Mouse (Mus musculus) lung, embryonic 14.5 days (tissue): ENCODE measurements around the gene Vps35. TPM values are rescaled to one million over a fixed set of nuclear protein-coding genes. Genes with fewer than 3 reads are reported as not detected.

Source experiments
- ATAC-seq: fragments of 200-750 bp; cut with Nextera tagmentation; 2 replicates; pipeline ENCODE4 v1.8.0; 2017; ENCODE audit warnings: mild to moderate bottlenecking, moderate TSS enrichment, moderate library complexity; ENCODE audit not compliant: insufficient read depth
- DNase-seq: peaks from one replicate; pipeline ENCODE4 v3.0.0-alpha.2; 2015
- H3K27ac ChIP-seq: fragments of 300-500 bp; sonication (generic); 2 replicates; pipeline ENCODE4 v1.5.1; 2014; ENCODE audit warnings: low read depth, mild to moderate bottlenecking, moderate library complexity
- H3K27me3 ChIP-seq: fragments of 300-500 bp; sonication (generic); 2 replicates; pipeline ENCODE4 v1.6.1; 2014; ENCODE audit warnings: low read length, control low read depth; ENCODE audit not compliant: insufficient read depth
- H3K36me3 ChIP-seq: fragments of 300-500 bp; sonication (generic); 2 replicates; pipeline ENCODE4 v1.6.1; 2014; ENCODE audit warnings: control low read depth; ENCODE audit not compliant: insufficient read depth
- H3K4me1 ChIP-seq: fragments of 300-500 bp; sonication (generic); 2 replicates; pipeline ENCODE4 v1.6.1; 2014; ENCODE audit warnings: antibody characterized with exemption, control low read depth; ENCODE audit not compliant: insufficient read depth
- H3K4me2 ChIP-seq: fragments of 300-500 bp; sonication (generic); 2 replicates; pipeline ENCODE4 v1.6.1; 2014; ENCODE audit warnings: mild to moderate bottlenecking
- H3K4me3 ChIP-seq: fragments of 300-500 bp; sonication (generic); 2 replicates; pipeline ENCODE4 v1.5.1; 2014; ENCODE audit warnings: low read depth, low read length
- H3K9ac ChIP-seq: fragments of 300-500 bp; sonication (generic); 2 replicates; pipeline ENCODE4 v1.6.1; 2014
- H3K9me3 ChIP-seq: fragments of 300-500 bp; sonication (generic); 2 replicates; pipeline ENCODE4 v1.6.1; 2016; ENCODE audit warnings: low read depth, low read length, control low read depth
- CTCF ChIP-seq: IDR thresholded peaks from 2 replicates; pipeline ENCODE4 v1.5.1; 2016; ENCODE audit warnings: antibody characterized with exemption, low read depth
- WGBS: fragments of 180-500 bp; shearing (Covaris S2); extraction: QIAGEN DNeasy Blood & Tissue Kit; methylation state at CpG from one replicate; pipeline ENCODE4 v1.1.7; 2014; 5-methylcytosine and 5-hydroxymethylcytosine counted together
- polyA plus RNA-seq: library from polyadenylated mRNA; unstranded; fragments of >200 nt; fragmentation: Nextera tagmentation; extraction: Ambion mirVana; gene quantifications from 2 replicates; pipeline ENCODE4 v1.2.1, GENCODE M21; 2014

Vps35 gene
- polyA plus RNA-seq, 1 experiment from 2014 or later = 135 TPM

GRCm38 (mm10) chr8:85301941-85302340 lies 2.3 kb upstream of the Vps35 start:
- Histone ChIP-seq H3K27ac (no peak overlapping the region), H3K9ac (peak overlapping the region; percentile 27; the same call in 1 of the 2 replicates)
- ATAC-seq = no peak

GRCm38 (mm10) chr8:85298600-85299433 lies 785 bp downstream of the Vps35 start:
- TF ChIP-seq CTCF = no peak
- DNase-seq (peak; percentile 66), ATAC-seq (no peak; the same call in 1 of the 2 replicates)
- WGBS = under 1% methylated on average over 53 of the region's 53 CpGs
- Histone ChIP-seq H3K4me2 (peak overlapping the region; percentile 77), H3K4me1 (peaks cover 8% of the 10 kb centered on the region), H3K36me3 (peaks cover 35% of the 10 kb centered on the region), H3K27me3 (no peaks in the 10 kb centered on the region), H3K9ac (peak overlapping the region; percentile 97), H3K27ac (peak overlapping the region; percentile 90; the same call in 1 of the 2 replicates), H3K4me3 (peak overlapping the region; percentile 94), H3K9me3 (no peaks in the 10 kb centered on the region)

More at GRCm38 (mm10) chr8:85301941-85302340, 2.3 kb upstream of the Vps35 start:
- no peak for TF ChIP-seq CTCF
- Histone ChIP-seq H3K4me3 (no peak overlapping the region), H3K27me3 (no peaks in the 10 kb centered on the region), H3K9me3 (no peaks in the 10 kb centered on the region), H3K4me2 (0 out of 2 replicates have a peak overlapping the region, but pooled peaks have one; percentile 8), H3K36me3 (peaks cover 53% of the 10 kb centered on the region), H3K4me1 (peaks cover 8% of the 10 kb centered on the region)
- WGBS = 33% methylated on average over 1 of the region's 1 CpGs
- DNase-seq = no peak

- Histone ChIP-seq H3K36me3 (peaks cover 76% of the 10 kb centered on the region), H3K4me1 (no peaks in the 10 kb centered on the region), H3K27me3 (no peaks in the 10 kb centered on the region), H3K9me3 (no peaks in the 10 kb centered on the region), H3K4me3 (no peak overlapping the region), H3K27ac (no peak overlapping the region), H3K4me2 (no peak overlapping the region), H3K9ac (no peak overlapping the region)
- WGBS = 77% methylated on average over 1 of the region's 1 CpGs
- no peak for DNase-seq
- no peak for ATAC-seq
- TF ChIP-seq CTCF = no peak
These were observed 12.8 kb downstream of the Vps35 start for GRCm38 (mm10) chr8:85286846-85287245.

- H3K9me3 ChIP-seq = no peaks in the 10 kb centered on the region
- 56% methylated on average over 1 of the region's 1 CpGs for WGBS
- no peak for ATAC-seq
These were observed 72.3 kb downstream of the Vps35 start for GRCm38 (mm10) chr8:85227297-85227696.

GRCm38 (mm10) chr8:85225688-85226087 lies 73.9 kb downstream of the Vps35 start, which contains the start of gene Olfr371:
Gene Olfr371 (plus strand): TSS chr8:85225988.
- no peaks in the 10 kb centered on the region for H3K4me1 ChIP-seq
- no peak for DNase-seq
- 23% methylated on average over 1 of the region's 1 CpGs for WGBS
- no peak for TF ChIP-seq CTCF
- no peak within 1 kb of the TSS for H3K4me3 ChIP-seq
- no peaks in the 10 kb centered on the region for H3K9me3 ChIP-seq
- no peaks in the 10 kb centered on the region for H3K36me3 ChIP-seq
- H3K27me3 ChIP-seq = no peaks in the 10 kb centered on the region
- no peak within 1 kb of the TSS for H3K27ac ChIP-seq
- H3K9ac ChIP-seq = no peak within 1 kb of the TSS
- ATAC-seq = no peak
- no peak within 1 kb of the TSS for H3K4me2 ChIP-seq

More at GRCm38 (mm10) chr8:85227297-85227696, 72.3 kb downstream of the Vps35 start:
- Histone ChIP-seq H3K27ac (no peak overlapping the region), H3K27me3 (no peaks in the 10 kb centered on the region), H3K9ac (no peak overlapping the region), H3K36me3 (no peaks in the 10 kb centered on the region), H3K4me1 (no peaks in the 10 kb centered on the region), H3K4me3 (no peak overlapping the region), H3K4me2 (no peak overlapping the region)
- DNase-seq = no peak
- no peak for TF ChIP-seq CTCF

GRCm38 (mm10) chr8:85220992-85221391 lies 78.6 kb downstream of the Vps35 start:
- 51% methylated on average over 6 of the region's 6 CpGs for WGBS
- no peak for TF ChIP-seq CTCF
- Histone ChIP-seq H3K27me3 (no peaks in the 10 kb centered on the region), H3K4me3 (no peak overlapping the region), H3K9ac (no peak overlapping the region), H3K36me3 (no peaks in the 10 kb centered on the region), H3K9me3 (no peaks in the 10 kb centered on the region), H3K27ac (peak overlapping the region; percentile 76), H3K4me2 (no peak overlapping the region), H3K4me1 (no peaks in the 10 kb centered on the region)
- peak; percentile 83 for ATAC-seq
- peak; percentile 64 for DNase-seq

- H3K9me3 ChIP-seq = no peaks in the 10 kb centered on the region
- ATAC-seq = no peak
These were observed 79.4 kb downstream of the Vps35 start for GRCm38 (mm10) chr8:85220220-85220619.

More at GRCm38 (mm10) chr8:85220220-85220619, 79.4 kb downstream of the Vps35 start:
- Histone ChIP-seq H3K27me3 (no peaks in the 10 kb centered on the region), H3K27ac (0 out of 2 replicates have a peak overlapping the region, but pooled peaks have one; percentile 47), H3K4me2 (no peak overlapping the region), H3K4me1 (no peaks in the 10 kb centered on the region), H3K9ac (no peak overlapping the region), H3K36me3 (no peaks in the 10 kb centered on the region), H3K4me3 (no peak overlapping the region)
- DNase-seq = no peak
- 79% methylated on average over 4 of the region's 4 CpGs for WGBS
- no peak for TF ChIP-seq CTCF

Other genes with a start within 250 kb of the Vps35 start
- gene Fbxw9, start 239.7 kb downstream of the Vps35 start, polyA plus RNA-seq = 23.1 and 23.7 TPM in 2 replicates
- gene Gm5741, start 231.8 kb downstream of the Vps35 start, polyA plus RNA-seq = 0.72 TPM in 1 of 2 replicates, not detected in the other
- 60.3 and 61.5 TPM in 2 replicates for gene Dhps, start 228.0 kb downstream of the Vps35 start, polyA plus RNA-seq
- 155 and 158 TPM in 2 replicates for gene Wdr83os, start 219.1 kb downstream of the Vps35 start, polyA plus RNA-seq
- gene Wdr83, start 218.5 kb downstream of the Vps35 start, polyA plus RNA-seq = 42.9 and 45.3 TPM in 2 replicates
- 32.7 and 33.9 TPM in 2 replicates for gene Man2b1, start 216.5 kb downstream of the Vps35 start, polyA plus RNA-seq
- gene Zfp791, start 176.7 kb downstream of the Vps35 start, polyA plus RNA-seq = 1.7 and 2.3 TPM in 2 replicates
- not detected in 2 replicates for gene Cks1brt, start 147.9 kb downstream of the Vps35 start, polyA plus RNA-seq
- gene Olfr371, start 73.8 kb downstream of the Vps35 start, polyA plus RNA-seq = not detected in 2 replicates
- gene Orc6, start 170 bp downstream of the Vps35 start, polyA plus RNA-seq = 130 and 132 TPM in 2 replicates
- gene Mylk3, start 86.5 kb upstream of the Vps35 start, polyA plus RNA-seq = 0.82 and 2.8 TPM in 2 replicates
- 35.0 and 40.0 TPM in 2 replicates for gene 4921524J17Rik, start 133.0 kb upstream of the Vps35 start, polyA plus RNA-seq
- gene Gpt2, start 192.8 kb upstream of the Vps35 start, polyA plus RNA-seq = 22.4 and 24.5 TPM in 2 replicates